Mouse (Mus musculus) ES-Bruce4 (cell line): ENCODE data around the gene Setd1b.
A peak's percentile ranks its signal among the peaks of the same experiment; 100 is the strongest.

Experiments used
- CTCF ChIP-seq: IDR thresholded peaks from one replicate; pipeline ENCODE4 v1.8.1; 2011; ENCODE audit warnings: low read depth, low read length
- EP300 ChIP-seq: IDR thresholded peaks from 2 replicates; pipeline ENCODE4 v1.6.1; 2011; ENCODE audit warnings: low read depth, low read length; ENCODE audit not compliant: insufficient read depth
- POLR2A ChIP-seq: IDR thresholded peaks from one replicate; pipeline ENCODE4 v1.8.1; 2011; ENCODE audit warnings: low read length; ENCODE audit not compliant: insufficient read depth

GRCm38 (mm10) chr5:123134875-123135382 lies 7.1 kb upstream of the Setd1b start:
- TF ChIP-seq POLR2A (no peak), EP300 (peak; percentile 53; the same call in 1 of the 2 replicates), CTCF (no peak)
